Mouse (Mus musculus): ENCODE data around the gene Rassf5. TPM values are rescaled to one million over a fixed set of nuclear protein-coding genes. Genes with fewer than 3 reads are reported as not detected.

The Rassf5 gene
- polyA plus RNA-seq (2016; fragmentation: Nextera tagmentation; extraction: Ambion mirVana): 0.93 and 1.0 TPM in 2 replicates

DNA sequence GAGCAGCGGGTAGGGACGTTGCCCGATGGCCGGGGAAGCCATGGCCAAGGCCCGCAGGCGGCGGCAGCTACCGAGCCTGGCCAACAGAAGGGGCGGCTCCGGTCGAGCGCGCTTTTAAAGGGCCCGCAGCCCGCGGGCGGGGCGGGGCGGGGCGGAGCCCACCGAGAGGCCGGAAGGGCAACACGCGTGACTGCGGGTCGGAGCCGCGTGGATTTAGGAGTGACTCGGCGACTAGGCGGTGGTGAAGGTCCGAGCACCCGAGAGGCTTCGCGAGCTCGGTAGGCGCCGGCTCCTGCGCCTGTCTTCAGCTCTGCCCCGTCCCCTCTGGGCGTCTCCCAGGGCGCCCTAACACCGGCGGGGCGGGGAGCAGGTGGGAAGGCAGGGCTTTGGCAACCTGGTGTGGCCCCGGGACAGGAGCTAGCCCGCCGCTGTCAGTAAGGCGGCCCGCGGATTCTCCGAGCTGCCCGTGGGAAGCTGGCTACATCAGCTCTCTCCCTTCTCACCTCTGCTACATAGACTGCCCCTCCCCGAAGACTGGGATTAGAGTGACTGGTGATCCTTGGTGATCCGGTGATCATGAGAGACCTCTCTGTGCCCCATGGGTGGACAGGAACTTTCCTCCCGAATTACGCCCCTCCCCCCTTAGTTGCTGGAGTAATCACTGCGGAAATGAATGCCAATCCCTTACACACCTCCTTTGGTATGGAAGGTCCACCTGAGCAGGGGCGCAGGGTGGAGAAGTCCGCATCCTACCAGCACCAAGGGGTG, at the start of gene Rassf5:
TSS of gene Rassf5 (minus strand) at position 170 of the 768 bp plus-strand sequence.
- H3K36me3 ChIP-seq: no peaks in the 10 kb centered on the region
- peak within 1 kb of the TSS; percentile 71 for H3K27ac ChIP-seq (replicated peaks)
- WGBS: 1% methylated on average over 60 of the region's 60 CpGs

DNA sequence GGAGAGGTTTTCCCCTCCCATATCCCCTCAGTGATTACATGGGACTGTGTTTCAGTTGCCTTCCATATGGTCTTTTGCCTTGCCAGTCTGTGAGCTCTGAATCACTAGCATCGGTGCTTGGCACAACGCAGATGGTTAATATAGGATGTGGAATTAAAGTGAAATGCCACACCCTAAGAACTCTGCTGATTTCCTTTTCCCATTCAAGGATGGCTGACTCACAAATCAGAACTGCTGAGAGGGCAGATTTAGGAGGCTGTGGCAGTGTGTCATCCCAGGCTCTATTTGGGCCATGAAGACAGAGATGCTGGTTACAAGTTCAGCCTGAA, 48.8 kb upstream of the Rassf5 start:
- Histone ChIP-seq H3K27me3 (ENCODE audit: low read depth, poor library complexity, severe bottlenecking) (no peaks in the 10 kb centered on the region), H3K36me3 (peaks cover 86% of the 10 kb centered on the region), H3K27ac (replicated peaks) (no peak overlapping the region), H3K9me3 (replicated peaks) (no peaks in the 10 kb centered on the region), H3K4me3 (no peak overlapping the region), H3K4me1 (no peaks in the 10 kb centered on the region)
- DNase-seq (ENCODE audit: low spot score): no peak
- 100% methylated on average over 2 of the region's 2 CpGs for WGBS

More for the DNA sequence above, at the start of gene Rassf5:
- Histone ChIP-seq H3K27me3 (ENCODE audit: low read depth, poor library complexity, severe bottlenecking) (peaks cover 83% of the 10 kb centered on the region), H3K9me3 (replicated peaks) (no peaks in the 10 kb centered on the region), H3K4me3 (peak within 1 kb of the TSS; percentile 76), H3K4me1 (peaks cover 30% of the 10 kb centered on the region)
- no peak for DNase-seq (ENCODE audit: low spot score)

GRCm38 (mm10) chr1:131293221-131293921, 48.3 kb upstream of the Rassf5 start:
- Histone ChIP-seq H3K27me3 (ENCODE audit: low read depth, poor library complexity, severe bottlenecking) (no peaks in the 10 kb centered on the region), H3K9me3 (replicated peaks) (no peaks in the 10 kb centered on the region), H3K27ac (replicated peaks) (no peak overlapping the region), H3K4me3 (no peak overlapping the region), H3K4me1 (no peaks in the 10 kb centered on the region), H3K36me3 (peaks cover 85% of the 10 kb centered on the region)
- WGBS: 89% methylated on average over 4 of the region's 4 CpGs
- DNase-seq (ENCODE audit: low spot score): no peak

- Histone ChIP-seq H3K9me3 (replicated peaks) (no peaks in the 10 kb centered on the region), H3K36me3 (peaks cover 76% of the 10 kb centered on the region), H3K27ac (replicated peaks) (no peak overlapping the region), H3K4me3 (no peak overlapping the region), H3K27me3 (ENCODE audit: low read depth, poor library complexity, severe bottlenecking) (no peaks in the 10 kb centered on the region), H3K4me1 (no peaks in the 10 kb centered on the region)
- 48% methylated on average over 2 of the region's 2 CpGs for WGBS
- DNase-seq (ENCODE audit: low spot score): peak; percentile 42
Measured at GRCm38 (mm10) chr1:131290648-131291047, 45.6 kb upstream of the Rassf5 start.

- Histone ChIP-seq H3K27ac (replicated peaks) (no peak overlapping the region), H3K27me3 (ENCODE audit: low read depth, poor library complexity, severe bottlenecking) (no peaks in the 10 kb centered on the region), H3K36me3 (peaks cover 58% of the 10 kb centered on the region), H3K9me3 (replicated peaks) (no peaks in the 10 kb centered on the region), H3K4me1 (no peaks in the 10 kb centered on the region), H3K4me3 (no peak overlapping the region)
- DNase-seq (ENCODE audit: low spot score): no peak
- WGBS: 92% methylated on average over 6 of the region's 6 CpGs
Measured at GRCm38 (mm10) chr1:131288938-131289337, 43.9 kb upstream of the Rassf5 start.

DNA sequence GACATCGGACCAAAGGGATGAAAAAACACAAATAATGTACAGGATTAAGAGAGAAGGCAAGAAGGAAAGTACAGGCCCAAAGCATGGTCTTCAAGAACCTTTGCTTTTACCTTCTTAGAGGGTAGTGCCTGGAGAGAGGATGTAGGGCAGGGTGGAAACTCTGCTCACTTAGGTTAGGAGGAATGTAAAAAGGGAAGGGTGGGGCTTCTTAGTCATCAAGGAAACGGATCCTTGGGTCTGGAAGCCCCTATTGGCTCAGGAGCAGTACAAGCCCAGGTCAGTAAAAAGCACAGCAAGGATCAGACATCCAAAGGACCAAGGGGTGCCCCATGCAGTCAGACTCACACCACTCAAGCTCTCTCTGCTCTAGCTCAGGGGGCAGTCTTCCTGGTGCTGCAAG, 42.2 kb upstream of the Rassf5 start:
- Histone ChIP-seq H3K27me3 (ENCODE audit: low read depth, poor library complexity, severe bottlenecking) (no peaks in the 10 kb centered on the region), H3K4me1 (no peaks in the 10 kb centered on the region), H3K27ac (replicated peaks) (no peak overlapping the region), H3K36me3 (peaks cover 42% of the 10 kb centered on the region), H3K9me3 (replicated peaks) (no peaks in the 10 kb centered on the region), H3K4me3 (no peak overlapping the region)
- 79% methylated on average over 2 of the region's 2 CpGs for WGBS
- DNase-seq (ENCODE audit: low spot score): no peak

- 82% methylated on average over 5 of the region's 5 CpGs for WGBS
- H3K36me3 ChIP-seq: peaks cover 38% of the 10 kb centered on the region
- H3K27me3 ChIP-seq (ENCODE audit: low read depth, poor library complexity, severe bottlenecking): no peaks in the 10 kb centered on the region
- H3K27ac ChIP-seq (replicated peaks): no peak overlapping the region
- no peaks in the 10 kb centered on the region for H3K4me1 ChIP-seq
- DNase-seq (ENCODE audit: low spot score): no peak
- no peaks in the 10 kb centered on the region for H3K9me3 ChIP-seq (replicated peaks)
- H3K4me3 ChIP-seq: no peak overlapping the region
Measured at GRCm38 (mm10) chr1:131286803-131287202, 41.7 kb upstream of the Rassf5 start.

GRCm38 (mm10) chr1:131284616-131285015, 39.6 kb upstream of the Rassf5 start:
- DNase-seq (ENCODE audit: low spot score): no peak
- Histone ChIP-seq H3K4me3 (no peak overlapping the region), H3K4me1 (0 out of 2 replicates have a peak, but pooled peaks cover under 1% of the 10 kb centered on the region), H3K36me3 (peaks cover 29% of the 10 kb centered on the region), H3K27ac (replicated peaks) (no peak overlapping the region), H3K27me3 (ENCODE audit: low read depth, poor library complexity, severe bottlenecking) (no peaks in the 10 kb centered on the region), H3K9me3 (replicated peaks) (no peaks in the 10 kb centered on the region)
- WGBS: 85% methylated on average over 4 of the region's 4 CpGs

GRCm38 (mm10) chr1:131284167-131284566, 39.1 kb upstream of the Rassf5 start:
- no peak for DNase-seq (ENCODE audit: low spot score)
- 96% methylated on average over 1 of the region's 1 CpGs for WGBS
- Histone ChIP-seq H3K9me3 (replicated peaks) (no peaks in the 10 kb centered on the region), H3K4me3 (no peak overlapping the region), H3K27ac (replicated peaks) (no peak overlapping the region), H3K4me1 (peaks cover 5% of the 10 kb centered on the region; the same call in 1 of the 2 replicates), H3K36me3 (peaks cover 24% of the 10 kb centered on the region), H3K27me3 (ENCODE audit: low read depth, poor library complexity, severe bottlenecking) (no peaks in the 10 kb centered on the region)

DNA sequence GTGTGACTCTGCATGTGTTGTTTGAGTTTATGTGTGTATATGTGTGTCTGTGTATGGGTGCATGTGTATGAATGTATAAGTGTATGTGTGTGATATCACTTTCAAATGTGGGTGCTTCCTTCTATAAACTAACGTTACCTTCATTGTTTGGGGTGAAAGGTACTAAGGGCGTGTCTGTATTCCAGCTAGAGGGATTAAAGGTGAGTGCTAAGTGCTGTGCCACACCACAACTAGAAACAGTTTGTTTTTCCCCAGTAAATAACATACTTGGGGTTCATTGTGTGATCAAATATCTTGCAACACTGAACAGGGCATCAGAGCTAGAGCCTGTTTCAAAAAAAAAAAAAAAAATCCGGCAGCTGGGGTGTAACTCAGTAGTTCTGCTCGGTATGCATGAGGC, 36.7 kb upstream of the Rassf5 start:
- Histone ChIP-seq H3K27ac (replicated peaks) (no peak overlapping the region), H3K36me3 (peaks cover 7% of the 10 kb centered on the region; the same call in 1 of the 2 replicates), H3K27me3 (ENCODE audit: low read depth, poor library complexity, severe bottlenecking) (no peaks in the 10 kb centered on the region), H3K4me1 (peaks cover 8% of the 10 kb centered on the region; the same call in 1 of the 2 replicates), H3K4me3 (no peak overlapping the region), H3K9me3 (replicated peaks) (no peaks in the 10 kb centered on the region)
- WGBS: 71% methylated on average over 4 of the region's 4 CpGs
- DNase-seq (ENCODE audit: low spot score): no peak

DNA sequence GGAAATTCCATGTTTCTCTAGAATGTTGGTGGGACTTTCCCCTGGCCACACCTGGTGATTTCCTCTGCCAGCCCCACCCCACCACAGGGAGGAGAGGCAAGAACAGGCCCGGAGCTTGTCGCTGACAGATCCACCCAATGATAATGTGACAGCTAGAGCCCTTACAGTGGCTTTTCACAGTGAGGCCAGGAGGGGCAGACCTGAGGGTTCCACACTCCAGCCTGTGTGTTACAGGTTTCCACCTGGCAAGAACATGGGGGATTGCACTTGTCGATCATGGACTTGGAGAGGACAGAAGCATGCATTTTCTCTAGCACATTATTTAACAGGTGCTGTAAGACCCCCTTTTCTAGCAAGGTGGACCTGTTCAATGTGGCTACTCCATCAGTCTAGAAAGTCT, 35.2 kb upstream of the Rassf5 start:
- Histone ChIP-seq H3K27ac (replicated peaks) (no peak overlapping the region), H3K9me3 (replicated peaks) (no peaks in the 10 kb centered on the region), H3K27me3 (ENCODE audit: low read depth, poor library complexity, severe bottlenecking) (no peaks in the 10 kb centered on the region), H3K36me3 (no peaks in the 10 kb centered on the region), H3K4me3 (no peak overlapping the region), H3K4me1 (peaks cover 8% of the 10 kb centered on the region; the same call in 1 of the 2 replicates)
- no peak for DNase-seq (ENCODE audit: low spot score)
- WGBS: 68% methylated on average over 3 of the region's 3 CpGs

DNA sequence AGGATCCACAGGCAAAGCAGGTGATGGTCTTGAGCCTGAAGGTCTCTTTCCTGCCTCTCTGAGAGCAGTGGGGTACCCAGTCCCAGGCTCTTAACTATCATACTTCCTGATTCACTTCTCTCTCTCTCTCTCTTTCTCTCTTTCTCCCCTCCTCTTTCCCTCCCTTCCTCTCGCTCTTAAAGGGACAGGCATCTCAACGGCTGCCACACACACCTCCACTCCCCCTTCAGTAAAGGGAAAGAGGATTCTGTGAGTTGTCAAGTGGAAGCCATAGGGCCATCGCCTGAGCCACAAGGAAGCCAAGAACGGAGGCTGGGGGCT, 34.4 kb upstream of the Rassf5 start, which contains the start of gene Ikbke:
TSS of gene Ikbke (minus strand) at position 151 of the 321 bp plus-strand sequence.
- Histone ChIP-seq H3K36me3 (no peaks in the 10 kb centered on the region), H3K4me1 (peaks cover 8% of the 10 kb centered on the region; the same call in 1 of the 2 replicates), H3K27me3 (ENCODE audit: low read depth, poor library complexity, severe bottlenecking) (no peaks in the 10 kb centered on the region), H3K9me3 (replicated peaks) (no peaks in the 10 kb centered on the region), H3K27ac (replicated peaks) (no peak within 1 kb of the TSS; the same call in 1 of the 2 replicates), H3K4me3 (no peak within 1 kb of the TSS)
- WGBS: 45% methylated on average over 4 of the region's 4 CpGs
- DNase-seq (ENCODE audit: low spot score): no peak
